Mouse (Mus musculus) ES-E14 (cell line): Measurements from ENCODE around the gene Alcam. TPM values are rescaled to one million over a fixed set of nuclear protein-coding genes. Genes with fewer than 3 reads are reported as not detected.

Source experiments
- DNase-seq: peaks from one replicate; pipeline ENCODE4 v3.0.0-alpha.2; 2013; ENCODE audit warnings: low read depth, low spot score
- H3K27ac ChIP-seq: 2 replicates; pipeline ENCODE4 v1.5.1; 2012; ENCODE audit warnings: low read depth, mild to moderate bottlenecking, low read length, moderate library complexity, mixed read lengths; ENCODE audit not compliant: poor library complexity, insufficient read depth, severe bottlenecking
- H3K36me3 ChIP-seq: 2 replicates; pipeline ENCODE4 v1.6.1; 2012; ENCODE audit warnings: mild to moderate bottlenecking, low read length, moderate library complexity, mixed read lengths; ENCODE audit not compliant: control insufficient read depth, poor library complexity, insufficient read depth, severe bottlenecking
- H3K4me1 ChIP-seq, 2 experiments: fragments of 150-350 bp in 1 of 2; sonication (generic) in 1 of 2; 2 replicates each; pipeline ENCODE4 v1.6.1; 2012; ENCODE audit warnings: low read length in 2 of 2, mild to moderate bottlenecking in 1 of 2, mixed read lengths in 1 of 2; ENCODE audit not compliant: control insufficient read depth in 2 of 2, insufficient read depth in 2 of 2, poor library complexity in 1 of 2
- H3K4me3 ChIP-seq, 2 experiments: fragments of 150-350 bp in 1 of 2; sonication (generic) in 1 of 2; 2 replicates each; pipeline ENCODE4 v1.5.1; 2012; ENCODE audit warnings: low read length in 2 of 2, low read depth in 1 of 2, mild to moderate bottlenecking in 1 of 2, mixed read lengths in 1 of 2; ENCODE audit not compliant: insufficient read depth in 1 of 2, poor library complexity in 1 of 2, severe bottlenecking in 1 of 2
- H3K9ac ChIP-seq: 2 replicates; pipeline ENCODE4 v1.6.1; 2012; ENCODE audit warnings: low read depth, mild to moderate bottlenecking, low read length, mixed read lengths; ENCODE audit not compliant: poor library complexity, insufficient read depth, severe bottlenecking
- H3K9me3 ChIP-seq: fragments of 150-350 bp; sonication (generic); 2 replicates; pipeline ENCODE4 v1.6.1; 2012; ENCODE audit warnings: low read depth, mild to moderate bottlenecking, low read length; ENCODE audit not compliant: control insufficient read depth, insufficient read depth
- CHD2 ChIP-seq: IDR thresholded peaks from 2 replicates; pipeline ENCODE4 v1.6.1; 2014; ENCODE audit warnings: mild to moderate bottlenecking, low read depth, low read length, inconsistent platforms
- HCFC1 ChIP-seq: IDR thresholded peaks from 2 replicates; pipeline ENCODE4 v1.6.1; 2012; ENCODE audit warnings: low read length, inconsistent platforms, borderline replicate concordance; ENCODE audit not compliant: insufficient read depth
- MAFK ChIP-seq: IDR thresholded peaks from 2 replicates; pipeline ENCODE4 v1.6.1; 2014; ENCODE audit warnings: mild to moderate bottlenecking, low read depth, low read length, inconsistent platforms; ENCODE audit not compliant: insufficient read depth
- ZC3H11A ChIP-seq: IDR thresholded peaks from 2 replicates; pipeline ENCODE4 v1.6.1; 2012; ENCODE audit warnings: low read depth, mild to moderate bottlenecking, inconsistent platforms, low read length, borderline replicate concordance
- ZNF384 ChIP-seq: IDR thresholded peaks from 2 replicates; pipeline ENCODE4 v1.6.1; 2012; ENCODE audit warnings: low read depth, low read length, inconsistent platforms
- in situ Hi-C, 2 experiments: fragments of 600-800 bp; cut with MboI; formaldehyde crosslinking; loops; one replicate each; pipeline ENCODE4 v1.15.1; 2025; ENCODE audit warnings: low sequenced_read_pairs in 2 of 2, inconsistent platforms in 1 of 2; ENCODE audit not compliant: unreplicated experiment in 2 of 2
- total RNA-seq: library from RNA; depleted of rRNA; stranded (reverse); fragments of 300-350 nt; gene quantifications from 2 replicates; pipeline ENCODE4 v1.2.3, GENCODE M21; 2012

The Alcam gene
- total RNA-seq, 1 experiment, result 8.1 TPM

DNA sequence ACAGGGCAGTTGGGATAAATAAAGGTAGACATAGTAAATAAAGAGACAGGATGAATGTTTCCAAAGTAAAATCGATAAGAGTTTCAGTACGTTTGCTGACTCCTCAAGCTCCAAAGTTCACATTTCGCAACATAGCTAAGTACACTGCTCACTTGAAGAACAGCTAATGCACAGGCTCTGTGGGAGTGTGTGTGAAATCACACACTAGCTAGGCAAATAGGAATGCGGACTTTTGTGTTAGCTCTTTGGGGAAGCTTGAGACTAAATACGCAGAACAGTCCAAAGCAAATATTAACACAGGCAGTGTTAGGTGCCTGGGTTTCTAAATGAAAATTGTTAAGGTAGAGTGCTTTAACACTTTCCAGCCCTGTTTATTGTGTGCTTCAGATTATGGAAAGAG, 120.2 kb downstream of the Alcam start:
- no peaks in the 10 kb centered on the region for H3K9me3 ChIP-seq
- no peak for DNase-seq
- no peaks in the 10 kb centered on the region for H3K4me1 ChIP-seq
- TF ChIP-seq MAFK (no peak), HCFC1 (no peak), ZC3H11A (no peak), CHD2 (no peak), ZNF384 (no peak)
- H3K36me3 ChIP-seq, result no peaks in the 10 kb centered on the region
- in situ Hi-C loops, result no loop called here
- H3K27ac ChIP-seq, result no peak overlapping the region
- H3K9ac ChIP-seq, result no peak overlapping the region
- H3K4me3 ChIP-seq, result no peak overlapping the region

DNA sequence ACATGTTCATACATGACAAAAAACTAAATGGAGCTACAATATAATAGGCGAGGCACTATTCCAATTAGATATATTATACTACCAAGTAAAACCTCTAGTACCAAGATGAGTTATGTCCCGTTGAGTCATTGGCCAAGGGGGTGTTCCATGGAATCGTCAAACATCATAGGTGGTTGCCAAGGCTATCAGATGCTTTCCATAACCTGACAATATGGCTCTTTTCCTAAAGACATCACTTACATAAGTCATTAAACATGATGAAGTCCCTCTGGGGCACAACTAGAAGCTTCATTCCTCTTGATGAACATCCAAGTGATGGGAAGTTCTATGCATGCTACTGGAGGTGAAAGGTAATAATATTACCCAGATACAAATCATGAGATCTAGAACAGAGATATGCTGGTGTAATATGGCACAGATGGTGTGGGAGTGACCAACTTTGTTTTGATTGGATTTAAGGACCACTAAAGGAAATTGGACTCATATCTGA, 122.5 kb downstream of the Alcam start:
- no peak overlapping the region for H3K4me3 ChIP-seq
- H3K9ac ChIP-seq, result no peak overlapping the region
- H3K36me3 ChIP-seq, result no peaks in the 10 kb centered on the region
- H3K27ac ChIP-seq, result no peak overlapping the region
- no peak for DNase-seq
- no peak for TF ChIP-seq MAFK
- TF ChIP-seq ZNF384, result no peak
- TF ChIP-seq ZC3H11A, result no peak
- TF ChIP-seq CHD2, result no peak
- no peak for TF ChIP-seq HCFC1
- in situ Hi-C loops, result no loop called here
- no peaks in the 10 kb centered on the region for H3K4me1 ChIP-seq
- no peaks in the 10 kb centered on the region for H3K9me3 ChIP-seq

DNA sequence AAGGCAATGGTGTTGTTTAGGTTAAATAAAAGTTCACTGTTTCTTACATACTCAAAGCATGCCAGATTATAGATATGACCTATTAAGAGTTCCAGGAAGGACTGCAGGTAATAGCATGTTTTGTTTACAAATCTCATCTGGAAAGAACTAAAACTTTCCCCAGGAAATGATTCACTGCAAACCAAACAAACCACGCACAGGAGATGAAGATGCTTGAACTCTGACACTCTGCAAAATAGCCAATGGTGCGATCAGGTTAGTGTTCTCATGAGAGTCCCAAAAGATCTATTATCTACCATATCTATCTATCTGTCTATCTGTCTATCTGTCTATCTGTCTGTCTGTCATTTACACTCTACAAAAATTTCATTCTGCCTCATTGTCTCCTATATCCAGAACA, 124.5 kb downstream of the Alcam start:
- in situ Hi-C loops, result no loop called here
- H3K36me3 ChIP-seq, result no peaks in the 10 kb centered on the region
- DNase-seq, result no peak

DNA sequence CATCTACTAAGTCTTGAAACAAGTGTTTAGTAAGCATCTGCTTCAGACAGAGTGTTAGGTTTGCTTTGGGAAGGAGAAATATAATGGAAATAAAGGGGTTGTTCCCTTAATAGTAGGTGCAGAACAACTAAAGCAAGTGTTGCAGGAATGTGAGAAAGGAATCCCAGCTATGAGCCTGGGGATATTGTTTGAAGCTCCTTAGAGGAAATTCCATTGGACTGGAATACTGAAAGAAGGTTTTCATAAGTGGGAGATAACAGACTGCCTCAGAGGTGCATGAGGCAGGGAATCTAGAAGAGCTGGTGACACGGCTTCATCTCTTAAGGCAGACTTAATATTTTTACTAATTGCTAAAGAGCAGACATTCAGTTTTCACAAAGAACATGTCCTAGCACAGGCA, 134.6 kb downstream of the Alcam start:
- H3K36me3 ChIP-seq, result no peaks in the 10 kb centered on the region
- in situ Hi-C loops, result no loop called here
- H3K4me1 ChIP-seq, result no peaks in the 10 kb centered on the region
- no peaks in the 10 kb centered on the region for H3K9me3 ChIP-seq
- no peak overlapping the region for H3K27ac ChIP-seq
- no peak overlapping the region for H3K4me3 ChIP-seq
- TF ChIP-seq ZC3H11A, result no peak
- TF ChIP-seq ZNF384, result no peak
- no peak for TF ChIP-seq CHD2
- TF ChIP-seq MAFK, result no peak
- no peak for TF ChIP-seq HCFC1
- no peak overlapping the region for H3K9ac ChIP-seq
- no peak for DNase-seq

More for the DNA sequence above, 124.5 kb downstream of the Alcam start:
- Histone ChIP-seq H3K9me3 (no peaks in the 10 kb centered on the region), H3K4me1 (no peaks in the 10 kb centered on the region), H3K4me3 (no peak overlapping the region), H3K27ac (no peak overlapping the region), H3K9ac (no peak overlapping the region)
- no peak for TF ChIP-seq MAFK
- no peak for TF ChIP-seq ZC3H11A
- no peak for TF ChIP-seq CHD2
- TF ChIP-seq ZNF384, result no peak
- no peak for TF ChIP-seq HCFC1

DNA sequence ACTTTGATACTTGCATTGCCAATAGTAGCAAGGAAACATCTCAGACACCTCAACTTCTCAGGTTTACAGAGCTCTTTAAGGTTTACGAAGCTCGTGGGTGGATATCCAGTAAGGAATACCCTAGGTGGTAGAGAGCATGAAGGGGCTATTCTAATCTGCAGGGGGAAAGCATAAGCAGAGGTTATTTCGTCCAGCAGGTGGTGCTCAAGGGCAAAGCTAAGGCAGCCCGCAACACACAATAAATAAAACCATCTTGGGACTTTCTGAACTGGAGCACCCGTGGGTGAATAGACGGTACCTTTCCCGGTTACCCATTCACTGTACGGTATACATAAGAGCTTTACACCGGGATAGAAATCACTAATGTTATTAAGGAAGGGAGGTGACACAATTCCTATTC, 142.8 kb downstream of the Alcam start:
- TF ChIP-seq HCFC1 (no peak), ZC3H11A (peak; percentile 62)
- Histone ChIP-seq H3K4me1 (no peaks in the 10 kb centered on the region), H3K9ac (no peak overlapping the region), H3K27ac (no peak overlapping the region), H3K36me3 (no peaks in the 10 kb centered on the region), H3K9me3 (no peaks in the 10 kb centered on the region), H3K4me3 (no peak overlapping the region)
- peak; percentile 52 for DNase-seq
- in situ Hi-C loops, result no loop called here
